Mouse (Mus musculus): ENCODE data around the gene Il25.

Gene Il25

GRCm38 (mm10) chr14:54932645-54933150 is at the start of gene Il25:
TSS of gene Il25 (plus strand) at chr14:54932695.
- no peak for ATAC-seq (ENCODE audit: insufficient number of reproducible peaks, low FRiP score, low TSS enrichment)

DNA sequence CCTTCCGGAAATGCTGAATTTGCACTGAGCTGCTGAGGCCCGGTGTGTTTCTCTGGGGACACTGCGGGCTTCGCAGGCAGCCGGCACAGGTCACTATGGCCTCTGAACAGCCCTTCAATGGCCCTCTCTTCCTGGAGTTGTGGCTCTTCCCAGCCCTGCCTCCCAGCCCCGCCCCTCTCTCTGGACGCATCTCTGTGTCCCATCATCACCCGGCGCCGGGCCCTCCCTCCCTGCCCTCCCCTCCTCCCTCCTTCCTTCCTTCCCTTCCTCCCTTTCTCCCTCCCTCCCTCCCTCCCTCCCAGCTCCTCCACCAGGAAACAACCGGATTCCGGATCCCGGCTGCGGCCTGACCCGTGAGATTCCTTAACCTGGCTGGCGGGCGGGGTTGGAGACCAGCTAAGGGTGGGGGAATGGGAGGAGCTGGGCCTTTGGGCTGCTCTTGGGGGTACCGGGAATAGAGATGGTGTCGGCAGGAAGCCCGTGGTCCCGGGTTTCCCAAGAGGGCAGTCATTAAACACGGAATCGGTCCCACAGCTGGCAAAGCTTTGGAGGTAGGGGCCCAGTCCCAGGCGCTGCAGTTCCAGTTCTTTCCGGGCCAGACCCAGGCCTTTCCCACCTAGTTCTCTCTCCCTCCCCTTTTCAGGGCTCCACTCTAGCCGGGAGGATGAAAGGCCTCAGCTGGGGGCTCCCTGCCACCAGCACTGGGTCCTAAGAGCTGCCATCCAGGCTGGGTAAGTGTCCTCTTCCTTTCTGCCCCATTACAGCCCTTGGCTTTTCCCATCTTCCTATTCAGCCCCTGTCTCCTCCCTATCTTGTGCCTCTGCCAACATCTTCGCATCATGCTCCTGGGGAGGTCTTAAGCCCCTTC is 49.1 kb upstream of the Il25 start, which contains the start of the genes Bcl2l2 and Gm20521:
Bcl2l2 (plus strand) TSS at position 224 of the 868 bp plus-strand sequence.
Gm20521 (plus strand) TSS at position 288 of the 868 bp plus-strand sequence.
- ATAC-seq (ENCODE audit: insufficient number of reproducible peaks, low FRiP score, low TSS enrichment): peak; percentile 78

GRCm38 (mm10) chr14:54884022-54884712 is 48.3 kb upstream of the Il25 start:
- ATAC-seq (ENCODE audit: insufficient number of reproducible peaks, low FRiP score, low TSS enrichment): no peak

DNA sequence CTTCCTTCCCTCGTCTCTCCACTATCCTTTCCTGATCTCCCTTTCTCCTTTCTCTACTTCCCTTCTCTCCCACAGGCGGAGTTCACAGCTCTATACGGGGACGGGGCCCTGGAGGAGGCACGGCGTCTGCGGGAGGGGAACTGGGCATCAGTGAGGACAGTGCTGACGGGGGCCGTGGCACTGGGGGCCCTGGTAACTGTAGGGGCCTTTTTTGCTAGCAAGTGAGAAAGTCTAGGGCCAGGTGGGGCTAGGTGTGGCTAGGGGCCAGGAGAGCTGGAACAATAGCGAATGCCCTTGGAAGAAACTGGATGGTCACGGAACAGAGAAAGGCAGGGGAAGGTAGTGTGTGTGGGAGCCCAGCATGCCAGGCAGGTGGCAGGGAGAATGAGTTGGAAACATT is 47.2 kb upstream of the Il25 start:
- no peak for ATAC-seq (ENCODE audit: insufficient number of reproducible peaks, low FRiP score, low TSS enrichment)

GRCm38 (mm10) chr14:54892200-54892599 is 40.3 kb upstream of the Il25 start, which contains the start of gene Pabpn1:
TSS of gene Pabpn1 (plus strand) at chr14:54892500.
- no peak for ATAC-seq (ENCODE audit: insufficient number of reproducible peaks, low FRiP score, low TSS enrichment)

DNA sequence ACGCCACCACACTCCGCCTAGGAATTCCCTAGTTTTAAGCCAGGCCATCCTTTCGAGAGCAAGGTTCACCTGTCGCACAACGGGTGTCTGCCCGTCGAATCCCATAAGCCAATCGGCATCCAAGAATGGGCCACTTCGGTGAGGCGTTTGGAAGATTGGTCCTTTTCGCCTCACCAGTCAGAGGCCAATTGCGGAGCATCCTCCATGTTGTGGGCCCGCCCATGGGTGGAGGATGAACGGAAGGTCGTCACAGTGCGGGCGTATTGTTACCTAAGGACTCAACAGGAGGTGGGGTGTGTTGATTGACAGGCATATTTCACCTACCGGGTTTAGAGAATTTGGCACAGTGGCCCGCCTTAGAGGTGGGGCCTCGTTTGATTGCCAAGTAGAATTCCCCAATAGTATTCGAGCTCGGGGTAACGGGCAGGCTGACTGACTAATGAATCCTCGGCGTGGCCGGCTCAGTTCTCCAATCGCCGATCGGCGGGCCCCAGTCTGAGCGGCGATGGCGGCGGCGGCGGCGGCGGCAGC is 38.8 kb upstream of the Il25 start:
- peak; percentile 97 for ATAC-seq (ENCODE audit: insufficient number of reproducible peaks, low FRiP score, low TSS enrichment)

- peak; percentile 18; the same call in 1 of the 2 replicates for ATAC-seq (ENCODE audit: insufficient number of reproducible peaks, low FRiP score, low TSS enrichment)
Observed at GRCm38 (mm10) chr14:54894296-54895151, 38.0 kb upstream of the Il25 start.

DNA sequence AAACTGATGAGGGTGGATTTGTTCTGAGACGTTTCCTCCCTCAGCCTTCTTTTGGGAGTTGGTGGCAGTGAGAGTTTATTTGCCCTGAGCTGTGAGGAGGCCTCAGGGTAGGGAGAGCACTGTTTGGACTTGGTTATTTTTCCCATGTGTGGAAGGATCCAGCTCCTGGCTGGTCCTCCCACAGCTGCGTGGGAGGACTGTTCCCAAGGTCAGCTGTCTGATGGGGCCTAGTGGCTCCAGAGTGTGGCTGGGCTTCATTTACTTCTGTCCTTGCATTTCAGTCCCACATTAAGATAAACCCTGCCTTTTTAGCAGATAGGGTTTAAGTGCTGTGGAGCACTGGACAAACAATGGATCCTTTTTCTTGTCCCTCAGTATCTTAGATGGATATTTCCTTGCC is 35.0 kb upstream of the Il25 start:
- no peak for ATAC-seq (ENCODE audit: insufficient number of reproducible peaks, low FRiP score, low TSS enrichment)

- ATAC-seq (ENCODE audit: insufficient number of reproducible peaks, low FRiP score, low TSS enrichment): peak; percentile 78; the same call in 1 of the 2 replicates
Observed at GRCm38 (mm10) chr14:54900383-54900782, 32.1 kb upstream of the Il25 start.

DNA sequence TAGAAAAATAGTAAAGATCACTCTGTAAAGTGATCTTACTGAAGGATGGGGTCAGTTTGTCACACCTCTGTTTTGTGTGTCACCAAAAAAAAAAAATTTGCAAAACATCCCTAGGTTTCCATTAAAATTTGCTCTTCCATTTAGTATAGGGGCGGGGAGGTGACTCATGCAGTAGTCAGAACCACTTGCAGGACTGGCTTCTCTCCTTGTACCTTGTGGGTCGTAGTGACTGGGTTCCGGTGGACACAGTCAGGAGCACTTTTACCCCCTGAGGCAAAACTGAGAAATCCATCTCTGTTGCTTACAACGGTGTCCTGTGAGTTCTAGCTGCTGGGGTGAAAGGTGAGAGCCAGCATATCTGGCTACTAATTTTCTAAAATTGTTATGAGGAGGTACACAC is 28.9 kb upstream of the Il25 start:
- ATAC-seq (ENCODE audit: insufficient number of reproducible peaks, low FRiP score, low TSS enrichment): no peak

GRCm38 (mm10) chr14:54908682-54909081 is 23.8 kb upstream of the Il25 start:
- ATAC-seq (ENCODE audit: insufficient number of reproducible peaks, low FRiP score, low TSS enrichment): no peak

- no peak; the same call in 1 of the 2 replicates for ATAC-seq (ENCODE audit: insufficient number of reproducible peaks, low FRiP score, low TSS enrichment)
Observed at GRCm38 (mm10) chr14:54912109-54912850, 20.2 kb upstream of the Il25 start.

GRCm38 (mm10) chr14:54912886-54913285 is 19.6 kb upstream of the Il25 start, which contains the start of gene Slc22a17:
TSS of gene Slc22a17 (minus strand) at chr14:54913132.
- peak; percentile 78 for ATAC-seq (ENCODE audit: insufficient number of reproducible peaks, low FRiP score, low TSS enrichment)

GRCm38 (mm10) chr14:54913343-54913742 is 19.2 kb upstream of the Il25 start:
- ATAC-seq (ENCODE audit: insufficient number of reproducible peaks, low FRiP score, low TSS enrichment): no peak

DNA sequence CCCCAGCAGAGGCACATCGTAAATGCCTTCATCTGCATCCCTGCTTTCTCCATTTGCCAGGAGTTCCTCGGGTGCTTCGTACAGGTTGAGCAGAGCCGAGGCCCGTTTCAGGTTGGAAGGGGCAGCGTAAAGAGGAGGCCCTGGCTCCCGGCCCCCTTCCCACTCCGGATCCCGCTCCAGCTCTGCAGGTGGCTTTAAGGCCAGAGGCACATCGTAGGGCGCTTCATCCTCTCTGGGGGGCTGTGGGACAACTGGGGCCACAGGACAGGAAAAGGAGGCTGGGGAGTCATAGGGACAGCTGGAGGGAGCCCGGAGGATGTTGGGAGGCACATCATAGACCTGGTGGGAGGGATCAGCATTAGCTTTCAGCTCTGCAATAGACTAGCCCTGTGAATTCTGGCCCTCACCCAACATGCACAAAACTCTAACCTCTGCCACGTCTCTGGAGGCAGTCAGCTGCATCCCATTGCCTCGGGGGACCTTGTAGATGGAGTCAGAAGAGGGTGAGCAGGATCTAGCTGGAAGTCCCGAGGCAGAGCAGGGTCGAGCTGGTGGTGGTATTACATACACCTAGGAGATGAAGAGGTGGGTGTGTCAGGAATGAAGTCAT is 12.3 kb upstream of the Il25 start:
- no peak for ATAC-seq (ENCODE audit: insufficient number of reproducible peaks, low FRiP score, low TSS enrichment)

DNA sequence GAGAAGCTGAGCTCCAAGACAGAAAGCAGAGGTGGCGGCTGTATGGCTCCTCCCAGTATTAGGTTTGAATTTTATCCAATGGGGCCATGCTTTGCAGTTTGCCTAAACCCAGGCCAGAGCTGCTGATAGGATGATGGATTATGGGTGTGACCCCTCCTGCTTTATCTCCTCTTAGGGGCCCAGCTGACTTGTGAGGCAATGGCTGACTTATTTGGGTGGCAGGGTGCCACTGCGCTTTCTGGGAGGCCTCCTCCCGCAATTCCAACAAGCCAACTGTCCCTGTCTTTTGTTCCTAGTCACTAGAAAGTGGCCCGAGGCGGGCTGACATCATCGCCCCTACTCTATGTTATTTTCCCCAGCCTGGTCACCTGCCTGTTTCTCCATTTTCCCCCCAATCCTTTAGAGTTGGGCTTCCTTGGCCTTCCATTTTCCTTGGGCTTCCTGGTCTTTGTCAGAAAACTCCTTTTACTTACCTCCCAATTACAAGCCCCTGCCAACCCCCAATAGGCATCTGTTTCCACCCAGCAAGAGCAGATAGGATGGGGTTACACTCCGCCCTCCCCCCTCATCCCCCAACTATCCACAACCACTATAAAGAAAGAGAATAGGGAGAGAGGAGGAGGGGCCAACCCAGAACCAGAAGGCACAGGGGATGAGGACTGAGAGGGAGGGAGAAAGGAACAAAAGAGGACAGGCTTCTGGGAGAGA is 7.7 kb upstream of the Il25 start:
- ATAC-seq (ENCODE audit: insufficient number of reproducible peaks, low FRiP score, low TSS enrichment): no peak

DNA sequence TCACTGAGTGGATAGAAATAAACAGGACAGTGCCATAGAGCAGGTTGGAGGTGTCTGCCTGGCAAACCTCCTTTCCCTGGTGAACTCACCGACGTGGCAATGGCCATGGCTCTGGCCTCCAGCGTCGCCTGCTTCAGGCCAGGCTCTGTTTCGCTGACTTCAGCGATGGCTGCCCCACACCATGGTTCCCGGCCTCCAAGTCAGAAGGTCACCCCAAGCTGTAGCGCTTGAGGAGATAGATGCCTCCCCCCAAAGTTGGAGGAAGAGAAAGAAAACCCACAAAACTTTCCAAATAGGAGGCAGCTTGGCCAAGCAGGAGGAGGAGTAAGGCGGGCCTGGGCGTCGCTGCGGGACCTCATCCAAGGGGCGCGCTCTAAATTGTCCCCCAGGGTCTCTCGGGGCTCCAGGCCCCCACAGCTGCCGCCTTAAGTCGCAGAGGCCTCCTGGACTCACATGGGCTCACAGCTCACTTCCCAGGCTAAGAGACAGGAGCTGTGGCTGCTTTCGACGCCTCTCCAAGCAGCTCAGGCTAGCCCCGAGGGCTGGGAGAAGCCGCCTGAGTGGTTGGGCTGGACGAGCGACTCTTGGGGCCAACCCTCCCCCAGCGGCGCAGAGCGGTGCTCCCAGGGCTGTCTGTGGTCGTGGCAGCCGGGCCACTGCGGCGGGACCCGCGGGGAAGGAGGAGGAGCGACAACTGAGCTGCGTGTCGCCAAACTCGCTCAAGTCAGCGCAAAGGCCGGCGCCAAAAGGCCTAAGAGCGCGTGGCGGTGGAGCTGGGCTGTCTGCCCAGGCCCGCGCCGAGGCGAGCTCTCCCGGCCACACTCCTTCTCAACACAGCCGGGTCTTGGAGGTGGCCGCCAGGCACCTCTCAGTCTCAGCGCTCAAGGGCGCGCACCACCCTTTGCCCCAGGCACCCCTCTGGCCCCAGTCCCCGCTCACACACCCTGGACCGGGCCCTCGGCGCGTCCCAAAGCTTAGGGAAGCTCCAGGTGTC is 6.8 kb upstream of the Il25 start, which contains the start of gene Efs:
Efs (minus strand) TSS at position 778 of the 994 bp plus-strand sequence.
- ATAC-seq (ENCODE audit: insufficient number of reproducible peaks, low FRiP score, low TSS enrichment): peak; percentile 54; the same call in 1 of the 2 replicates

All from cerebellum, adult (tissue).